Mouse (Mus musculus) layer of hippocampus, adult 11-12 months (tissue): ENCODE results near the gene Slco3a1.
A peak's percentile ranks its signal among the peaks of the same experiment; 100 is the strongest.

ENCODE experiments used
- DNase-seq: peaks from one replicate; pipeline ENCODE4 v3.0.0; 2022; ENCODE audit warnings: low spot score

Gene Slco3a1

GRCm38 (mm10) chr7:74303611-74304300 is 250.8 kb downstream of the Slco3a1 start:
- peak; percentile 35 for DNase-seq

- no peak for DNase-seq
These were observed 251.5 kb downstream of the Slco3a1 start for GRCm38 (mm10) chr7:74303081-74303480.

- DNase-seq = no peak
These were observed 268.0 kb downstream of the Slco3a1 start for GRCm38 (mm10) chr7:74286531-74286930.

GRCm38 (mm10) chr7:74280371-74280770 is 274.2 kb downstream of the Slco3a1 start:
- no peak for DNase-seq

GRCm38 (mm10) chr7:74279356-74279755 is 275.2 kb downstream of the Slco3a1 start:
- DNase-seq = no peak

- no peak for DNase-seq
These were observed 284.5 kb downstream of the Slco3a1 start for GRCm38 (mm10) chr7:74270089-74270394.

- DNase-seq = no peak
These were observed 285.1 kb downstream of the Slco3a1 start for GRCm38 (mm10) chr7:74269283-74270088.

GRCm38 (mm10) chr7:74266511-74267168 is 287.9 kb downstream of the Slco3a1 start:
- DNase-seq = no peak

- DNase-seq = no peak
These were observed 298.3 kb downstream of the Slco3a1 start for GRCm38 (mm10) chr7:74256291-74256690.

- no peak for DNase-seq
These were observed 302.5 kb downstream of the Slco3a1 start for GRCm38 (mm10) chr7:74252066-74252465.

- no peak for DNase-seq
These were observed 313.3 kb downstream of the Slco3a1 start for GRCm38 (mm10) chr7:74241236-74241635.

- no peak for DNase-seq
These were observed 314.0 kb downstream of the Slco3a1 start for GRCm38 (mm10) chr7:74240459-74241172.
